Mouse (Mus musculus) cortical plate, adult 2 months (tissue): Measurements from ENCODE around the gene Gon7. TPM values are rescaled to one million over a fixed set of nuclear protein-coding genes. Genes with fewer than 3 reads are reported as not detected.
A peak's percentile ranks its signal among the peaks of the same experiment; 100 is the strongest.

Source experiments
- H3K27ac ChIP-seq: fragments of 200-500 bp; 2 replicates; pipeline ENCODE4 v1.5.1; 2012; ENCODE audit warnings: low read length, control low read depth, inconsistent platforms; ENCODE audit not compliant: insufficient read depth
- H3K4me1 ChIP-seq: fragments of 200-500 bp; 2 replicates; pipeline ENCODE4 v1.6.1; 2011; ENCODE audit warnings: low read length; ENCODE audit not compliant: control insufficient read depth, insufficient read depth
- H3K4me3 ChIP-seq: fragments of 200-500 bp; 2 replicates; pipeline ENCODE4 v1.5.1; 2011; ENCODE audit warnings: mild to moderate bottlenecking, low read length, control low read depth; ENCODE audit not compliant: insufficient read depth
- CTCF ChIP-seq: fragments of 200-500 bp; IDR thresholded peaks from 2 replicates; pipeline ENCODE4 v1.5.1; 2011; ENCODE audit warnings: mild to moderate bottlenecking, control low read depth, low read length; ENCODE audit not compliant: insufficient read depth; ENCODE audit errors: extremely low read depth
- POLR2A ChIP-seq: fragments of 200-500 bp; IDR thresholded peaks from 2 replicates; pipeline ENCODE4 v1.6.1; 2011; ENCODE audit warnings: mild to moderate bottlenecking, low read length, control low read depth; ENCODE audit not compliant: insufficient read depth; ENCODE audit errors: extremely low read depth
- polyA plus RNA-seq: library from polyadenylated mRNA; depleted of rRNA; stranded (reverse); fragments of >200 nt; gene quantifications from 2 replicates; pipeline ENCODE4 v1.2.3, GENCODE M21; 2012

The Gon7 gene
- polyA plus RNA-seq, 1 experiment = 10.8 TPM

- peaks cover 1% of the 10 kb centered on the region for H3K4me1 ChIP-seq
- H3K4me3 ChIP-seq = no peak overlapping the region
- no peak overlapping the region for H3K27ac ChIP-seq
- no peak for TF ChIP-seq CTCF
- peak; percentile 60; the same call in 1 of the 2 replicates for TF ChIP-seq POLR2A
Measured at GRCm38 (mm10) chr12:102729855-102730797, 27.5 kb downstream of the Gon7 start.

DNA sequence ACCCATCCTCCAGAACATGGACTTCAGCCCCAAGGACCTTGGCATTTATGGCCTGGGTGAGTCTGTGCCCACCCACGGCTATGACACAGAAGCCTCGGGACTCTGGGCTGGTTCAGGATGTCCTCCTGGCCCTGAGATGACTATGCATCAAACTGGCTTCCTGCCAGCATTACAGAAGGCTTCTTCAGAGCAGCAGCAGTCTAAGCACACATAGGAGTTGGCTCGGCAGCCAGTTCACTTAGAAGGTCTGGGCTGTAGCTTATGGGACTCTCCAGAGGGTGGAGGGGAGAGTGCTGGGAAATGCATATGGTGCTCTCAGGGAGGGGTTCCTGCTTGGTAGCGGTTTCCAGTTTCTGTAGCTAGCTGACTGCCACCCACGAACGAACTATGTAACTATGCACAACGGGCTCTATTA is 31.8 kb downstream of the Gon7 start:
- H3K27ac ChIP-seq = no peak overlapping the region

GRCm38 (mm10) chr12:102725146-102725545 is 32.5 kb downstream of the Gon7 start:
- TF ChIP-seq CTCF (no peak), POLR2A (no peak)
- Histone ChIP-seq H3K4me3 (no peak overlapping the region), H3K4me1 (peaks cover 5% of the 10 kb centered on the region), H3K27ac (no peak overlapping the region)

More for the DNA sequence above, 31.8 kb downstream of the Gon7 start:
- H3K4me3 ChIP-seq = no peak overlapping the region
- H3K4me1 ChIP-seq = peaks cover 5% of the 10 kb centered on the region
- TF ChIP-seq CTCF (no peak), POLR2A (no peak)

- TF ChIP-seq POLR2A (no peak), CTCF (no peak)
- Histone ChIP-seq H3K4me3 (no peak overlapping the region), H3K4me1 (peaks cover 5% of the 10 kb centered on the region), H3K27ac (no peak overlapping the region)
Measured at GRCm38 (mm10) chr12:102723861-102724260, 33.7 kb downstream of the Gon7 start.

DNA sequence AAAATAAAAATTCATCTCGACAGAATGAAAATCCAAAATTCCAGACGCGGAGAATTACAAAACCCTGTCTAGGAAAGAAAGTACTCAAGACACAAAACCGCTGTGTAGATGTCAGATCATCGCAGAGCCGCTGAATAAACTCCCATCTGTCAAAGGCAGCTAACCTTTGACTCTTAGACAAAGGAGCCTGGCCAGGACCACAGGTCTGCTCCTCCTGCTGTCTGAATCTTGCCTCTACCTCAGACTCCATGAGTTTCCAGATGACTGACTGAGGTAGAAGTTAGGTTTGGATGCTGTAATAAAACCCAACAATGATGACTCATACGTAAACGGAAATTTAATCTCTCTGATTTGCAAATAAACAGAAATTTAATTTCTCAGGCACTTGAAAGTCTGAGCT is 34.6 kb downstream of the Gon7 start:
- Histone ChIP-seq H3K27ac (no peak overlapping the region), H3K4me1 (peaks cover 5% of the 10 kb centered on the region), H3K4me3 (no peak overlapping the region)
- TF ChIP-seq CTCF = no peak
- no peak for TF ChIP-seq POLR2A

DNA sequence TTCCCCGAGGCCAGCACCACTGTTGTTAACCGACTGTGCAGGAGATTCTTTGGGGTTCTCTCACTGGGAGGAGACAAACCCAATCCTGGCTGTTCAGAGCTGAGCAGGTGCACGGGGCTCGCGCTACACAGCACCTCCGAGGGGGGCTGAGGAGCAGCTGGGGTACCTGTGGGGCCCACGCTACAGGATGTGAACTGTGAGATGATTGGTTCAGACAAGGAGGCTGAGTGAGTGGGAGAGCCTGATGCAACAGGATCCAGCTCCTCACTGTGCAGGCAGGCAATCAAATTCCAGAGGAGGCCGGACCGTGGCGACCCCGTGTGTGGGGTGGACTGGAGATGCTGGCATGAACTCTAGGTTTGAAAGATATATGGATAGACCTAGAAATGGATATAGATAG is 35.2 kb downstream of the Gon7 start:
- no peak overlapping the region for H3K27ac ChIP-seq

DNA sequence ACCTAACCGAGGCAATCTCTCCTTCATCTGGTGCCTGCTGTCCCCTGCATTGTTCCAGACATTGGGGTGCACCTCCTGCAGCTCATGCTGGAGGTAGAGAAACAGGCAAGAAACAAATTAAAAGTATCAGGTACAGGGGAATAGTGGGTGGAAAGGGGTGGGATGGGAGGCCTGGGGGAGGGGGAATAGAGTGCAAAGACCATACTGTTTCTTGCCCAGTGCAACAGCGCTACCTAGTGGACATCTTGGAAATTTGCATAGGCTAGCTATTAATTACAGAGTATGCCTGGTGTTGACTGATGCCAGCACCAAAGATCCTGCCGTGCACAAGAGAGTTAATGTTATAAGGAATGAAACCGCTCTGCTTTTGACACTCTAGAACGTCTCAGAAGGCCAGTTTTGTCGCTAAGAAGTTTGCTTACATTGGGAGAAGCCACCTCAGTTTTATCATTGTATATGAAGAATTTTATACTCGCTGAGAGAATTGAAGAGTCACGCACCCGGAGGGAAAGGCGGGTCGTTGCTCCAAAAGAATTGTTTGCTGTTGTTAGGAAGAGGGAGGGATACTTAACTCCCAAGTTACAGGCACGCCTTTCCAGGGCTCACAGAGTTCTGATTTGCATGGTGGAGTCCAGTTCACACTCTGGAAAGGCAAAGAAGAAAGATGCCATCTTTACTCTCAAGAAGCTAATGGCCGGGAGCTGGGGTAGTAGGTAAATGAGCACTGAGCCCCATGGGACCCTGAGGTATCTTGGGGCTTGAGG is 37.9 kb downstream of the Gon7 start:
- no peak overlapping the region for H3K4me3 ChIP-seq
- peaks cover 1% of the 10 kb centered on the region; the same call in 1 of the 2 replicates for H3K4me1 ChIP-seq
- TF ChIP-seq CTCF (peak; percentile 82), POLR2A (no peak)
- H3K27ac ChIP-seq = no peak overlapping the region

More for the DNA sequence above, 35.2 kb downstream of the Gon7 start:
- TF ChIP-seq POLR2A (no peak), CTCF (no peak)
- no peak overlapping the region for H3K4me3 ChIP-seq
- H3K4me1 ChIP-seq = peaks cover 5% of the 10 kb centered on the region

DNA sequence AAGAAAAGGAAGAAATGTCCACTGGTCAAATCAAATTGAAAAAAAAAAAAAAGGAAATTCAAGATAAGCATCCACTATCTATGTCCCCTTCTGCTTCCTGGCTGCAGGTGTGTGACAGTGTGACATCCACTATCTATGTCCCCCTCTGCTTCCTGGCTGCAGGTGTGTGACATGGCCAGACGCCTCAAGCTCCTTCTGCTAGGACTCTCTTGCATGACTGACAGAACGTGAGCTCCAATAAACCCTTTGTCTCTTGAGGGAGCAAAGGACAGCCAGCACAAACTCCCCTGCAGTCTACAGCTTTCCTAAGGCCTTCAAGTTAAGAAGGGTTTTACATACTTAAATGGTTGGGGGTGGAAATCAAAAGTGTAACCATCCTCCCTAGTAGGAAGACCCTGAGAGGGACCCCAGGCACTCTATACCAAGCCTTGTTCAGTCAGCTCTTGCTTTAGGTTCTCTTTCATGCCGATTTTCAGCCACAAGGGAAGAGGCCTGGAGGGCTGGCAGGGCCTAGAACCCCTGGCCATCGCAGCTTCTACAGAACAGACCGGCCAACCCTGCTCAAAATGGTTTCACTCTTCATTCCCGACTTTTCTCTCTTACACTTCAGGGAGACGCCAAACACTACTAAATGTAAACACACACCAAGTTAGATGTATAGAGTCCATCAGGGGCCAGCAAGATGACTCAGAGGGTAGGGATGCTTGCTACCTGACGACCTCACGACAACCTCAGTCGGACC is 42.8 kb downstream of the Gon7 start:
- H3K27ac ChIP-seq = no peak overlapping the region
- H3K4me1 ChIP-seq = no peaks in the 10 kb centered on the region; the same call in 1 of the 2 replicates
- no peak overlapping the region for H3K4me3 ChIP-seq
- TF ChIP-seq CTCF (no peak), POLR2A (no peak)

DNA sequence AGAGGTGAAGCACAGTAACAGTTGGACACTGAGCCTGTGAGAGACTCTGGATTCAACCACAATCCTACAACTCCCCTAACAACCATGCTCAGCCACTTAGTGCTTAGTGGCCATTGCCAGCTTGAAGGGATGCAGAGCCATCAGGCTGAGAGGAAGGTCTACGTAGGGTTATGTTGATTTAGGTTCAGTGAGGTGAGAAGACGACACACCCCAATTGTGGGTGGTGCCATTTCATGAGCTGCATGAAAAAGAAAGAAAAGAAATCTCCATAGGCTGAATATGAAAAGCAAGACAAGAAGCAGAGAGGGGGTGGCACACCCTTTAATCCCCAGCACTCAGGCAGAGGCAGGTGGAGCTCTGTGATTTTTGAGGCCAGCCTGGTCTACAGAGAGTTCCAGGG is 43.5 kb downstream of the Gon7 start:
- Histone ChIP-seq H3K4me3 (no peak overlapping the region), H3K4me1 (no peaks in the 10 kb centered on the region), H3K27ac (no peak overlapping the region)
- TF ChIP-seq CTCF = no peak
- no peak for TF ChIP-seq POLR2A
